Mouse (Mus musculus) bone marrow, adult 2 months (tissue): ENCODE results near the gene Kcnk6.
"Not testable (repeated sequence)": the region's sequence is repeated elsewhere in the genome, so short reads cannot be mapped to it uniquely, and the experiment has no call there.

Source experiments
- CTCF ChIP-seq: fragments of 200-500 bp; IDR thresholded peaks from 2 replicates; pipeline ENCODE4 v1.5.1; 2011; ENCODE audit warnings: low read length, control low read depth; ENCODE audit not compliant: control insufficient read depth, insufficient read depth
- POLR2A ChIP-seq: fragments of 200-500 bp; IDR thresholded peaks from 2 replicates; pipeline ENCODE4 v1.6.1; 2011; ENCODE audit warnings: low read depth, mild to moderate bottlenecking, control low read depth, low read length, borderline replicate concordance; ENCODE audit not compliant: control insufficient read depth

- not testable (repeated sequence) for TF ChIP-seq POLR2A, CTCF
These were observed 51.0 kb downstream of the Kcnk6 start for GRCm38 (mm10) chr7:29181323-29181722.
